Mouse (Mus musculus): Measurements from ENCODE around the gene Tmem213. TPM values are rescaled to one million over a fixed set of nuclear protein-coding genes. Genes with fewer than 3 reads are reported as not detected.

The Tmem213 gene
- total and polyA plus RNA-seq, 3 experiments = not detected

DNA sequence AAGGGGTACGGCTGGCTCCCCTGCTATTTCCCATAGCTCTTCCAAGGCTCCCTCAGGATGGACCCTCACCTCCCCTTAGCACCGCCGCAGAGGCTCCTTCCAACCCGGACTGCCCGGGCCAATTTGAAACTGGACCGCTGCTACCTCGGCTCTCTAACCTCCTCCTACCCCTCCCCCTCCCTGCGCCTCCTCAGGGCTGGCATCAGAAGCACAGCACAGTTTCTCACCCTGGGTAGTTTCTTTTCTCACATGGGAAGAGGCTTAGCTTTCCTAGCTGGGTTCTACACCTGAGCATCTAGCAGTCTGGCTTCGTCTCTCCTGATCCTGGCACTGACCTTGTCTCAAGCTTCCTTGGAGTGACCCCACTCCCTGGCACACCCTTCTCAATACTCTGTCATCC is 816 bp downstream of the Tmem213 start:
- H3K4me3 ChIP-seq (replicated peaks in 1 of 3; ENCODE audit: low read depth in 2 of 3, low read length in 2 of 3, poor library complexity in 1 of 3) = no peak overlapping the region
- no peaks in the 10 kb centered on the region for H3K36me3 ChIP-seq (replicated peaks in 1 of 2; ENCODE audit: control insufficient read depth in 1 of 2, insufficient read depth in 1 of 2, low read length in 1 of 2)
- H3K4me2 ChIP-seq (ENCODE audit: insufficient read depth, low read depth, poor library complexity, severe bottlenecking) = no peak overlapping the region
- H3K27me3 ChIP-seq (replicated peaks) = no peaks in the 10 kb centered on the region
- H3K79me2 ChIP-seq (replicated peaks; ENCODE audit: control insufficient read depth, extremely low read depth, insufficient read depth, poor library complexity, severe bottlenecking) = no peaks in the 10 kb centered on the region
- no peaks in the 10 kb centered on the region for H3K4me1 ChIP-seq (ENCODE audit: control insufficient read depth in 1 of 2, insufficient read depth in 2 of 2)
- H3K27ac ChIP-seq (ENCODE audit: insufficient read depth, low read depth) = no peak overlapping the region
- TF ChIP-seq NELFE (IDR thresholded peaks at IDR 0.05; ENCODE audit: low read depth, low read length) (no peak), IRF4 (IDR thresholded peaks at IDR 0.05; ENCODE audit: low read depth, low read length) (no peak), ZNF384 (IDR thresholded peaks at IDR 0.05; ENCODE audit: low read depth, low read length) (no peak)
- dilution Hi-C loops (cut with MboI; ENCODE audit: extremely low pct_ligation_motif_present, extremely low pct_unique_long_range_greater_than_20kb, low sequenced_read_pairs) (no loop called here), in situ Hi-C loops (cut with MboI; ENCODE audit: low pct_ligation_motif_present, low pct_unique_long_range_greater_than_20kb, low sequenced_read_pairs) (no loop called here)
- no peak overlapping the region for H3K9ac ChIP-seq (ENCODE audit: insufficient read depth, low read depth)
- no peak for DNase-seq (ENCODE audit: extremely low read depth)
- H3K9me3 ChIP-seq (replicated peaks; ENCODE audit: low read length) = no peaks in the 10 kb centered on the region

DNA sequence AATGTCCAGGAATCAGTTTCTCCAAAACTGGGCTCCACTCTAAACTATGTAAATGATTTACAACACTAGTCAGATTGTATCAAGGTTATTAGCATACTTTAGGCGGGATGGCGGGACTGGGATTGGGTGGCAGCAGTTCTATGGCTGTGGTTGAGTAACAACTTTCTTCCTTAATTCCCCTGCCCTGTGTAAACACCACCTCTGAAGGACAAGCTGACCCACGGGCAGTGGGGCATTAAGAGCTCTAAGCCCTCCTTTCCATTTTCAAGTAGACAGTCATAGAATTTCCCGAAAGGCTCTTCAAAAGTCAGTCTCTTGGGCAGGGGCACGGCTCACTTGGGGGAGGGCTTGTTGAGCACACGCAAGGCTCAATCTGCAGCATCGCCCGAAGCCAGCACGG is 1.8 kb downstream of the Tmem213 start:
- Histone ChIP-seq H3K4me2 (ENCODE audit: insufficient read depth, low read depth, poor library complexity, severe bottlenecking) (no peak overlapping the region), H3K27ac (ENCODE audit: insufficient read depth, low read depth) (no peak overlapping the region), H3K9ac (ENCODE audit: insufficient read depth, low read depth) (no peak overlapping the region), H3K36me3 (replicated peaks in 1 of 2; ENCODE audit: control insufficient read depth in 1 of 2, insufficient read depth in 1 of 2, low read length in 1 of 2) (no peaks in the 10 kb centered on the region), H3K27me3 (replicated peaks) (no peaks in the 10 kb centered on the region), H3K4me3 (replicated peaks in 1 of 3; ENCODE audit: low read depth in 2 of 3, low read length in 2 of 3, poor library complexity in 1 of 3) (no peak overlapping the region), H3K9me3 (replicated peaks; ENCODE audit: low read length) (no peaks in the 10 kb centered on the region), H3K4me1 (ENCODE audit: control insufficient read depth in 1 of 2, insufficient read depth in 2 of 2) (no peaks in the 10 kb centered on the region), H3K79me2 (replicated peaks; ENCODE audit: control insufficient read depth, extremely low read depth, insufficient read depth, poor library complexity, severe bottlenecking) (no peaks in the 10 kb centered on the region)
- in situ Hi-C loops (cut with MboI; ENCODE audit: low pct_ligation_motif_present, low pct_unique_long_range_greater_than_20kb, low sequenced_read_pairs) = no loop called here
- DNase-seq (ENCODE audit: extremely low read depth) = no peak
- TF ChIP-seq ZC3H11A (IDR thresholded peaks at IDR 0.05; ENCODE audit: low read depth, low read length) = no peak
- TF ChIP-seq SIN3A (IDR thresholded peaks at IDR 0.05; ENCODE audit: low read length) = no peak
- no peak for TF ChIP-seq MXI1 (IDR thresholded peaks at IDR 0.05; ENCODE audit: low read depth, low read length)
- no peak for TF ChIP-seq POLR2A (IDR thresholded peaks at IDR 0.05; ENCODE audit: low read depth, low read length)
- TF ChIP-seq CTCF (conservative IDR thresholded peaks at IDR 0.05 in 1 of 2, IDR thresholded peaks at IDR 0.05 in 1 of 2; ENCODE audit: low read depth in 2 of 2, low read length in 2 of 2) = no peak
- no peak for TF ChIP-seq TCF12 (IDR thresholded peaks at IDR 0.05; ENCODE audit: low read depth, low read length)
- TF ChIP-seq MYC (IDR thresholded peaks at IDR 0.05; ENCODE audit: low read depth, low read length) = no peak
- TF ChIP-seq MAZ (IDR thresholded peaks at IDR 0.05; ENCODE audit: low read depth, low read length) = no peak
- TF ChIP-seq BHLHE40 (IDR thresholded peaks at IDR 0.05; ENCODE audit: low read depth, low read length) = no peak
- TF ChIP-seq MEF2A (IDR thresholded peaks at IDR 0.05; ENCODE audit: borderline replicate concordance, low read depth, low read length) = no peak
- dilution Hi-C loops (cut with MboI; ENCODE audit: extremely low pct_ligation_motif_present, extremely low pct_unique_long_range_greater_than_20kb, low sequenced_read_pairs) = no loop called here

DNA sequence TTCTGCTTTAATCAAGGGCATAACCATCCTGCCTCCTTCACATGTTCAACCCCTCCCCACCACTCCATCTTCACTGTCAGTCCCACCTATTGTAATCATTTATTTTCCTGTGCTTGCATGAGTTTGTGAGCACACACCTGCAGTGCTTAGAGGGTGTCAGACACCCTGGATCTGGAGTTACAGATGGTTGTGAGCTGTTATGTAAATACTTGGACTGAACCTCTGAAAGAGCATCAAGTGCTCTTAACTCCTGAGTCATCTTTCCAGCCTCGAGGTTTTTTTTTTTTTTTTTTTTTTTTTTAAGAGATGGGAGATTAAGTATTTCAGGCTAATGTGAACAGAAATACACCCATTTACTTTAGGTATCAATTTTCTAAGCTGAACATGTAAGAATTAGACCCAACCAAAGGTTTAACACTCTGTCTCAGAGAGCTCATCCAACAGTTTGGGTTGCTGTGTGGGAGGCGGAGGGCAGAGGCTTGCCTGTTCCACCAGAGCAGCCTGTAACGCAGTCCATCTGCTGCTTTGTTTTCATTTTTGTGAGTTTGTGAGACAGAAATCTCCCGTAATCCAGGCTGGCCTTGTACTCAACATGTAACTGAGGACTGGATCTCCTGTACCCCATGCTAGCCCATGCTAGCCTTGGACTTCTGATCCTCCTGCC is 7.2 kb downstream of the Tmem213 start:
- Histone ChIP-seq H3K4me3 (replicated peaks in 1 of 3; ENCODE audit: low read depth in 2 of 3, low read length in 2 of 3, poor library complexity in 1 of 3) (no peak overlapping the region), H3K4me2 (ENCODE audit: insufficient read depth, low read depth, poor library complexity, severe bottlenecking) (no peak overlapping the region), H3K27me3 (replicated peaks) (no peaks in the 10 kb centered on the region), H3K79me2 (replicated peaks; ENCODE audit: control insufficient read depth, extremely low read depth, insufficient read depth, poor library complexity, severe bottlenecking) (no peaks in the 10 kb centered on the region), H3K4me1 (ENCODE audit: control insufficient read depth in 1 of 2, insufficient read depth in 2 of 2) (no peaks in the 10 kb centered on the region), H3K36me3 (replicated peaks in 1 of 2; ENCODE audit: control insufficient read depth in 1 of 2, insufficient read depth in 1 of 2, low read length in 1 of 2) (no peaks in the 10 kb centered on the region), H3K9ac (ENCODE audit: insufficient read depth, low read depth) (no peak overlapping the region), H3K9me3 (replicated peaks; ENCODE audit: low read length) (no peaks in the 10 kb centered on the region), H3K27ac (ENCODE audit: insufficient read depth, low read depth) (no peak overlapping the region)
- dilution Hi-C loops (cut with MboI; ENCODE audit: extremely low pct_ligation_motif_present, extremely low pct_unique_long_range_greater_than_20kb, low sequenced_read_pairs) = no loop called here
- in situ Hi-C loops (cut with MboI; ENCODE audit: low pct_ligation_motif_present, low pct_unique_long_range_greater_than_20kb, low sequenced_read_pairs) = no loop called here
- DNase-seq (ENCODE audit: extremely low read depth) = no peak
- no peak for TF ChIP-seq NRF1 (IDR thresholded peaks at IDR 0.05; ENCODE audit: low read depth, low read length)
- TF ChIP-seq RAD21 (IDR thresholded peaks at IDR 0.05; ENCODE audit: low read depth, low read length) = no peak

All from CH12.LX (cell line).